Mouse (Mus musculus) embryonic facial prominence, embryonic 12.5 days (tissue): ENCODE measurements around the gene Cutal. TPM values are rescaled to one million over a fixed set of nuclear protein-coding genes. Genes with fewer than 3 reads are reported as not detected.

Experiments used
- ATAC-seq: fragments of 200-750 bp; cut with Nextera tagmentation; 2 replicates; pipeline ENCODE4 v1.8.0; 2017; ENCODE audit not compliant: insufficient number of reproducible peaks, insufficient read depth, low FRiP score, low TSS enrichment
- H3K27ac ChIP-seq: fragments of 300-500 bp; sonication (generic); 2 replicates; pipeline ENCODE4 v1.5.1; 2016; ENCODE audit warnings: mild to moderate bottlenecking
- H3K27me3 ChIP-seq: fragments of 300-500 bp; sonication (generic); 2 replicates; pipeline ENCODE4 v1.6.1; 2016; ENCODE audit warnings: mild to moderate bottlenecking, moderate library complexity
- H3K36me3 ChIP-seq: fragments of 300-500 bp; sonication (generic); 2 replicates; pipeline ENCODE4 v1.6.1; 2016; ENCODE audit warnings: mild to moderate bottlenecking
- H3K4me1 ChIP-seq: fragments of 300-500 bp; sonication (generic); 2 replicates; pipeline ENCODE4 v1.6.1; 2016
- H3K4me2 ChIP-seq: fragments of 300-500 bp; sonication (generic); replicated peaks from 2 replicates; pipeline ENCODE4 v1.6.1; 2016; ENCODE audit warnings: mild to moderate bottlenecking, moderate library complexity
- H3K4me3 ChIP-seq: fragments of 300-500 bp; sonication (generic); 2 replicates; pipeline ENCODE4 v1.5.1; 2016; ENCODE audit warnings: mild to moderate bottlenecking
- H3K9ac ChIP-seq: fragments of 300-500 bp; sonication (generic); 2 replicates; pipeline ENCODE4 v1.6.1; 2016; ENCODE audit warnings: mild to moderate bottlenecking, moderate library complexity
- H3K9me3 ChIP-seq: fragments of 300-500 bp; sonication (generic); 2 replicates; pipeline ENCODE4 v1.6.1; 2016; ENCODE audit warnings: mild to moderate bottlenecking, moderate library complexity
- WGBS: fragments of 180-500 bp; shearing (Covaris S2); methylation state at CpG from one replicate; pipeline ENCODE4 v1.1.7; 2016; 5-methylcytosine and 5-hydroxymethylcytosine counted together
- polyA plus RNA-seq: library from polyadenylated mRNA; unstranded; fragments of >200 nt; fragmentation: Nextera tagmentation; extraction: Ambion mirVana; gene quantifications from 2 replicates; pipeline ENCODE4 v1.2.1, GENCODE M21; 2016

Cutal gene
- polyA plus RNA-seq, 1 experiment from 2014 or later = not detected

DNA sequence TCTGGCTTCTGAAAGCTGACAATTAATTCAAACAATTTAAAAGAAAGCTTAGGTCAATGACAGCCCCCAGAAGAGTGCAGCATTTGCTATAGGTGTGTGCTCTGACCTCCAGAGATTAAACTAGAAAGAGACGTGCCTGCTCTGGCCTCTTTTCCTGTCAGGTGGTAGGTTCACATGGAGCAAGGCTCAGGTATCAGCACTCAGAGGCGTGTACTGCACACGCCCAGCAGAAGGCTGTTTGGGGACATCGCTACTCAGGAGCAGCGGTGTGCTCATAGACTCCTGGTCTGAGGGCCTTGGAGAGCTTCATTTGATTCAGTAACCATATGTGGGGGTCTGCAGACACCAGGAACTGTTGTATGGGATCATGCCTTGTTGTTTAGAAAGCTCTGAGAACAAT lies 53.1 kb downstream of the Cutal start:
- H3K27me3 ChIP-seq = no peaks in the 10 kb centered on the region
- H3K4me1 ChIP-seq = no peaks in the 10 kb centered on the region
- no peak overlapping the region for H3K4me2 ChIP-seq
- no peak for ATAC-seq
- no peaks in the 10 kb centered on the region for H3K9me3 ChIP-seq
- no peaks in the 10 kb centered on the region for H3K36me3 ChIP-seq
- H3K9ac ChIP-seq = no peak overlapping the region
- WGBS = 55% methylated on average over 5 of the region's 5 CpGs
- H3K4me3 ChIP-seq = no peak overlapping the region
- H3K27ac ChIP-seq = no peak overlapping the region

GRCm38 (mm10) chr2:34937460-34937859 lies 63.3 kb downstream of the Cutal start:
- no peaks in the 10 kb centered on the region for H3K36me3 ChIP-seq
- H3K27me3 ChIP-seq = 0 out of 2 replicates have a peak, but pooled peaks cover 3% of the 10 kb centered on the region
- WGBS = 30% methylated on average over 5 of the region's 5 CpGs
- no peak overlapping the region for H3K27ac ChIP-seq
- H3K4me1 ChIP-seq = peaks cover 21% of the 10 kb centered on the region
- no peaks in the 10 kb centered on the region for H3K9me3 ChIP-seq
- ATAC-seq = no peak
- no peak overlapping the region for H3K4me2 ChIP-seq
- no peak overlapping the region for H3K9ac ChIP-seq
- H3K4me3 ChIP-seq = no peak overlapping the region

DNA sequence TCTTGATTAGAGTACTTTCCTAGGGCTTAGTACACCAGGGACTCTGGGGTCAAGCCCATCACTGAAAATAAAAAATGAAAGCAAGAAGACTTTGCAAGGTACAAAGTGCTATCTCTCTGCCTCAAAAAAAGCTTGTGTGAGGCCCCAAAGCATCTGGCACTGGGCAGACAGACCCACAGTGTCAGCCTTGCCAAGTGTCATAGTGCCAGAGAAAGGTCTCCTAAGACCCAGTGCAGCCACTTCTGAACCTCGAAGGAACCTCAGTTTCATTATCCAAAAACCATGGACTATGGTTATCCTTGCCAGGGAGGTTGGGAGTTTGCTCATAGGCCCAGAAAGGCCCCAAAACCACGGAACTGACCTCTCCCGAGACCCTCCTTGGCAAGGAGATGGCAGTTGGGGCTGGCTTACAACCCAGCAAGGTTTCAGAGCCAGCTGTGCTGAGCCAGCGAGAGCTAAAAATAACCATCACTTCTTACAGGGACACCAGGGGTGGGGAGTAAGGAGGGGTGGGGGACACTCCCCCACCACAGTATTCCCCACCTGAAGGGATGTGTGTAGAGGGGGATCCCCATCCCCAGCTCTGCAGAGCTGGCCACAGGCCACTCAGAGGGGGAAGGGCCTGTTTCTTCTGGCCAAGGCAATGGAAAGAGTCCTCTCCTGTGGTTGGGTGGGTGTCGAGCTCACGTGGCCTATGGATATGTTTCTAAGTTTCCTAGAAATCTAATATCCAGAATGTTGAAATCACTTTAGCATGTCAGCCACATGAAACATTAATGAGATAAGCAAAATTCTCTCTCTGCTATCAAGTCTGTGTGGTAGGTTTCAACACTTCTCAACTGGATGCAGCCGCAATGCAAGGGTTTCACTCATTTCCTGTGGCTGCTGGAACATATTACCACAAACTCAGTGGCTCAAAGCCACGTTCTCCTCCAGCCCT lies 64.3 kb downstream of the Cutal start:
- 0 out of 2 replicates have a peak, but pooled peaks have one; percentile 52 for ATAC-seq
- H3K27ac ChIP-seq = no peak overlapping the region

DNA sequence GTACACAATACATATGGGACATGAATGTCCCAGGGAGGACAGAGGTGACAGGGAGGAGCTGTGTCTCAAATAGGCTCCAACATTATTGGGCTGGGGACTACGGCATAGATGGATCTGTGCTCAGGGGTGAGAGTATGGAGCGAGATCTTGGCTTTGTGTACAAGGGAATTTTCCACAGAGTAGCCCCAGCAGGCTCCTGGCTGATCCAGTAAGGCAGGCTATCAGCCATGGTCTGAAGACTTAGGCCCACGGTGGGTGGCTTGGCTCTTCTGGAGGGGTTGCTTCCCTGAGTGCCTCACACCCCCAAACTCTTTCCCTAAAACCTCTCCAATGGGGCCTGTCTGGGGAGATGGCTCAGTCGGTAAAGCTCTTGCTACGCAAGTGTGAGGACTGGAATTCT lies 66.0 kb downstream of the Cutal start:
- peaks cover 7% of the 10 kb centered on the region; the same call in 1 of the 2 replicates for H3K27me3 ChIP-seq
- no peaks in the 10 kb centered on the region for H3K36me3 ChIP-seq
- no peak for ATAC-seq
- H3K4me2 ChIP-seq = no peak overlapping the region
- H3K4me3 ChIP-seq = no peak overlapping the region
- H3K9me3 ChIP-seq = no peaks in the 10 kb centered on the region
- H3K9ac ChIP-seq = no peak overlapping the region
- peaks cover 21% of the 10 kb centered on the region for H3K4me1 ChIP-seq
- no peak overlapping the region for H3K27ac ChIP-seq
- WGBS = 88% methylated on average over 5 of the region's 5 CpGs

More for the DNA sequence above, 64.3 kb downstream of the Cutal start:
- no peak overlapping the region for H3K9ac ChIP-seq
- no peaks in the 10 kb centered on the region for H3K9me3 ChIP-seq
- peaks cover 3% of the 10 kb centered on the region; the same call in 1 of the 2 replicates for H3K27me3 ChIP-seq
- no peak overlapping the region for H3K4me2 ChIP-seq
- no peaks in the 10 kb centered on the region for H3K36me3 ChIP-seq
- peaks cover 21% of the 10 kb centered on the region for H3K4me1 ChIP-seq
- H3K4me3 ChIP-seq = no peak overlapping the region
- WGBS = 62% methylated on average over 8 of the region's 8 CpGs

DNA sequence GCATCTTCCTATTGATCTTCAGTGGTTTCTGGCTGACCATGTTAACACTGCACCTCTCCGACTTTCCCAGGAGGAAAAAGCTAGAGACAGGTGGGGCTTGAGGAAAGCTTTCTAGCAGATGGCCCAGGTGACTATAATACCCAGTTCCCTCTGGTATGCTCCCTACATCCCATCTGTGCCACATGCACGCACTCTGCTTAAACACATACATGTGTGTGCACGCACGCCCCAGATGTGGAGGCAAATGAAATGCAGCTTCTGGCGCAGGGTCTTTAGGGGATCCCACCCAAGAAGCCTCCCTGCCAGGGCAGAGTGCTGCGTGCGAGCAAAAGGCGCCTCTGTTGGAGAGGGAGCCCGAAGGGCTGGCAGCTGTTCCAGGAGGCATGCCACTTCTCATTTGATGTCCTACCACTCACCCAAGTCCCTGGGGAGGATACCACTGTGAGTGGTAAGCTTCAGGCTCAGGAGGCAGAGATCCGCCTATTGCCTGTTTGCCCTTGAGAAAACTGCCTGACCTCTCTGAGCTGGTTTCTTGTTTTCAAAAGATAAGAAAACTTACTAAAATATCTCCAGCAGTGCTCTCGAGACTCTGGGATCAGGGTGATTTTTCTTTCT lies 67.0 kb downstream of the Cutal start:
- WGBS = 49% methylated on average over 11 of the region's 11 CpGs
- ATAC-seq = 0 out of 2 replicates have a peak, but pooled peaks have one; percentile 50
- H3K4me3 ChIP-seq = no peak overlapping the region
- no peak overlapping the region for H3K9ac ChIP-seq
- H3K4me1 ChIP-seq = peaks cover 21% of the 10 kb centered on the region
- no peaks in the 10 kb centered on the region for H3K9me3 ChIP-seq
- no peak overlapping the region for H3K4me2 ChIP-seq
- H3K36me3 ChIP-seq = no peaks in the 10 kb centered on the region
- peaks cover 7% of the 10 kb centered on the region; the same call in 1 of the 2 replicates for H3K27me3 ChIP-seq
- no peak overlapping the region for H3K27ac ChIP-seq

Other genes with a start within 250 kb of the Cutal start
- gene Gapvd1, start 119.2 kb upstream of the Cutal start, polyA plus RNA-seq = 97.6 and 108 TPM in 2 replicates
- gene Hspa5, start 102.4 kb upstream of the Cutal start, polyA plus RNA-seq = 874 and 888 TPM in 2 replicates
- gene Rabepk, start 74.5 kb upstream of the Cutal start, polyA plus RNA-seq = 31.0 and 33.7 TPM in 2 replicates
- gene Fbxw2, start 48.1 kb upstream of the Cutal start, polyA plus RNA-seq = 93.8 and 94.2 TPM in 2 replicates
- 0.13 TPM in 1 of 2 replicates, not detected in the other for gene Gm34653, start 41.4 kb upstream of the Cutal start, polyA plus RNA-seq
- 99.5 TPM in 2 replicates for gene Psmd5, start 572 bp downstream of the Cutal start, polyA plus RNA-seq
- gene Phf19, start 39.6 kb downstream of the Cutal start, polyA plus RNA-seq = 1.7 and 2.3 TPM in 2 replicates
- 1.8 and 2.2 TPM in 2 replicates for gene Traf1, start 87.4 kb downstream of the Cutal start, polyA plus RNA-seq
- 0.10 and 0.25 TPM in 2 replicates for gene Hc, start 187.0 kb downstream of the Cutal start, polyA plus RNA-seq
- gene AI182371, start 227.1 kb downstream of the Cutal start, polyA plus RNA-seq = 0.19 and 0.55 TPM in 2 replicates
- 28.7 and 31.2 TPM in 2 replicates for gene Cntrl, start 235.1 kb downstream of the Cutal start, polyA plus RNA-seq